Mouse (Mus musculus): ENCODE data around the gene Scd3. TPM values are rescaled to one million over a fixed set of nuclear protein-coding genes. Genes with fewer than 3 reads are reported as not detected.
"Not testable (repeated sequence)": the region's sequence is repeated elsewhere in the genome, so short reads cannot be mapped to it uniquely, and the experiment has no call there.

Scd3 gene
- polyA plus RNA-seq, 1 experiment from 2014 or later: 0.52 TPM

DNA sequence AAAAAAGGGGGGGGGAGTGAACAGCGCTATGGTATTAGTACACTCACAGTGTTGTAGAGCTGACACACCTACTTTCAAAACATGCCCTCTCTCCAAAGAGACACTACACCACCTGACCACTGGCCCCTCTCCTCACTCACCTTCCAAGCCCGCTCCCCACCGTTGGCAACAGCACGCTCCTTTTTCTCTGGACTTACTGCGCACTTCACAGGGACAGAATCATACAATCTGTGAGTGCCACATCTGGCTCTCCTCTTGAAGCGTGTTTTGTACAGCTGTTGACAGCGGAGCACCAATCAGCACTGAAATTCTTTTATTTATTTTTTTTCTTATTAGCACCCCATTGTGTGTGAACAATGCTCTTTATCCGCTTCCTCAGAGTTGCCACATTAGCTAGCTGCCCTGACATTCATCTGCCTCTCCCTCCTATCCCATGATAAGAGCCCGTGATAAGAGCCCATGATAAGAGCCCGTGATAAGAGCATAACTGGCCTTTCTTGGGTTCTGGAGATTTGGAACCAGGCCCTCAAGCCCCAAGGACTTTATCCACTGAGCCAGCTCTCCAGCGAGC is 43.4 kb downstream of the Scd3 start:
- no peaks in the 10 kb centered on the region for H3K9me3 ChIP-seq
- no peaks in the 10 kb centered on the region for H3K36me3 ChIP-seq
- H3K4me3 ChIP-seq: peak overlapping the region; percentile 16; the same call in 1 of the 2 replicates
- DNase-seq (ENCODE audit: low spot score): no peak
- no peaks in the 10 kb centered on the region for H3K27me3 ChIP-seq (ENCODE audit: insufficient read depth, poor library complexity, severe bottlenecking)
- peaks cover 36% of the 10 kb centered on the region for H3K4me1 ChIP-seq (replicated peaks)
- 0 out of 2 replicates have a peak overlapping the region, but pooled peaks have one; percentile 30 for H3K27ac ChIP-seq
- 46% methylated on average over 11 of the region's 11 CpGs for WGBS

- Histone ChIP-seq H3K36me3 (no peaks in the 10 kb centered on the region), H3K27me3 (ENCODE audit: insufficient read depth, poor library complexity, severe bottlenecking) (no peaks in the 10 kb centered on the region), H3K9me3 (no peaks in the 10 kb centered on the region), H3K4me1 (replicated peaks) (peaks cover 42% of the 10 kb centered on the region), H3K27ac (peak overlapping the region; percentile 92), H3K4me3 (peak overlapping the region; percentile 56)
- 2% methylated on average over 25 of the region's 25 CpGs for WGBS
- DNase-seq (ENCODE audit: low spot score): no peak
Measured at GRCm38 (mm10) chr19:44247281-44248080, 44.4 kb downstream of the Scd3 start.

GRCm38 (mm10) chr19:44248081-44248853 is 45.2 kb downstream of the Scd3 start:
- peaks cover 42% of the 10 kb centered on the region for H3K4me1 ChIP-seq (replicated peaks)
- H3K27ac ChIP-seq: peak overlapping the region; percentile 92
- H3K4me3 ChIP-seq: peak overlapping the region; percentile 56
- peak; percentile 99 for DNase-seq (ENCODE audit: low spot score)
- no peaks in the 10 kb centered on the region for H3K27me3 ChIP-seq (ENCODE audit: insufficient read depth, poor library complexity, severe bottlenecking)
- no peaks in the 10 kb centered on the region for H3K36me3 ChIP-seq
- H3K9me3 ChIP-seq: no peaks in the 10 kb centered on the region
- 3% methylated on average over 36 of the region's 36 CpGs for WGBS

GRCm38 (mm10) chr19:44248854-44249351 is 45.8 kb downstream of the Scd3 start:
- H3K27me3 ChIP-seq (ENCODE audit: insufficient read depth, poor library complexity, severe bottlenecking): no peaks in the 10 kb centered on the region
- H3K36me3 ChIP-seq: no peaks in the 10 kb centered on the region
- no peak for DNase-seq (ENCODE audit: low spot score)
- peak overlapping the region; percentile 56 for H3K4me3 ChIP-seq
- H3K9me3 ChIP-seq: no peaks in the 10 kb centered on the region
- 80% methylated on average over 11 of the region's 11 CpGs for WGBS
- H3K27ac ChIP-seq: peak overlapping the region; percentile 92
- peaks cover 42% of the 10 kb centered on the region for H3K4me1 ChIP-seq (replicated peaks)

- H3K27ac ChIP-seq; H3K27me3 ChIP-seq (ENCODE audit: insufficient read depth, poor library complexity, severe bottlenecking); DNase-seq (ENCODE audit: low spot score); H3K4me3 ChIP-seq; H3K9me3 ChIP-seq; H3K36me3 ChIP-seq: not testable (repeated sequence)
- peaks cover 40% of the 10 kb centered on the region for H3K4me1 ChIP-seq (replicated peaks)
- 92% methylated on average over 6 of the region's 6 CpGs for WGBS
Measured at GRCm38 (mm10) chr19:44251138-44251537, 48.1 kb downstream of the Scd3 start.

GRCm38 (mm10) chr19:44251936-44252558 is 49.0 kb downstream of the Scd3 start:
- Histone ChIP-seq H3K4me3 (no peak overlapping the region), H3K9me3 (no peaks in the 10 kb centered on the region), H3K36me3 (no peaks in the 10 kb centered on the region), H3K27me3 (ENCODE audit: insufficient read depth, poor library complexity, severe bottlenecking) (no peaks in the 10 kb centered on the region), H3K27ac (peak overlapping the region; percentile 36; the same call in 1 of the 2 replicates), H3K4me1 (replicated peaks) (peaks cover 31% of the 10 kb centered on the region)
- no peak for DNase-seq (ENCODE audit: low spot score)
- WGBS: 72% methylated on average over 12 of the region's 12 CpGs

DNA sequence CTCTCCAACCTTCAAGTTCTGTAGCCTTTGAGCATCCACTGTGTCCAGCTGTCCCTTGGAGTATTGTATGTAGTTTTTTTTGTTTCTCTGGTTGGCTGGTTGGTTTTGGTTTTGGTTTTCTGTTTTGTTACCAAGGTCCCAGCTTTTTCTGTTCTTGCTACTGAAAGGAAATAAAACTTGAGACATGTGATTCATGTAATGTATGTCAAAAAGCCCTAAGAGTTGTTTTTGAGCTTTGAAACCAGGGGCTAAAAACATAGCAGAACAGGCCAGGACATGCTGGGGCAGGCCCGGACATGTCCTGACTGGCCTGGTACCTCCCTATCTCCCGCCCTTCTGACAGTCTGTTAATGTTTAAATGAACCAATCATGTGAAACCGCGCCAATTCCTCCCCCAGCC is 51.0 kb downstream of the Scd3 start:
- not testable (repeated sequence) for DNase-seq (ENCODE audit: low spot score); H3K9me3 ChIP-seq; H3K4me3 ChIP-seq; H3K27ac ChIP-seq; H3K27me3 ChIP-seq (ENCODE audit: insufficient read depth, poor library complexity, severe bottlenecking); H3K36me3 ChIP-seq
- 89% methylated on average over 4 of the region's 4 CpGs for WGBS
- H3K4me1 ChIP-seq (replicated peaks): peaks cover 10% of the 10 kb centered on the region

DNA sequence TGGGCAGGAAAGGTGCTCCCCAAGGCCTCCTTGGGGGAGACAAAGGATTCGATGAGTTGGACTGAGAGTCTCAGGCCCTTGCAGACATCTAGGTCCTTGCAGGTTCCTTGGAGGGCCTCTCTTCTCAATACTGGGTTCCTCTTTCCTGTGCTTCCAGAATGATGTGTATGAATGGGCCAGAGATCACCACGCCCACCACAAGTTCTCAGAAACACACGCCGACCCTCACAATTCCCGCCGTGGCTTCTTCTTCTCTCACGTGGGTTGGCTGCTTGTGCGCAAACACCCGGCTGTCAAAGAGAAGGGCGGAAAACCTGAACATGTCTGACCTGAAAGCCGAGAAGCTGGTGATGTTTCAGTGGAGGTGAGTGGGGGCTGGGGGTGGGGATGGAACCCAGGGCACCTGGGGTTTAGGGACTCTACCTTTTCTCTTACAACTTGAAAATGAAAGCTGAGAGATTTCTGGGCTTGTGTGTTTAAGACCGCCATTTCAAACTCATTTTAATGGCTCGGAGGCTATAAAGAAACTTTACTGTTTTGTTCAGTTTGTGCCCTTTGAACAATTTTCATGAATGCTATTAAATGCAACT is 54.4 kb downstream of the Scd3 start:
- Histone ChIP-seq H3K27me3 (ENCODE audit: insufficient read depth, poor library complexity, severe bottlenecking) (no peaks in the 10 kb centered on the region), H3K4me3 (no peak overlapping the region), H3K4me1 (replicated peaks) (0 out of 2 replicates have a peak, but pooled peaks cover 4% of the 10 kb centered on the region), H3K9me3 (no peaks in the 10 kb centered on the region), H3K36me3 (no peaks in the 10 kb centered on the region), H3K27ac (no peak overlapping the region)
- WGBS: 91% methylated on average over 13 of the region's 13 CpGs
- no peak for DNase-seq (ENCODE audit: low spot score)

DNA sequence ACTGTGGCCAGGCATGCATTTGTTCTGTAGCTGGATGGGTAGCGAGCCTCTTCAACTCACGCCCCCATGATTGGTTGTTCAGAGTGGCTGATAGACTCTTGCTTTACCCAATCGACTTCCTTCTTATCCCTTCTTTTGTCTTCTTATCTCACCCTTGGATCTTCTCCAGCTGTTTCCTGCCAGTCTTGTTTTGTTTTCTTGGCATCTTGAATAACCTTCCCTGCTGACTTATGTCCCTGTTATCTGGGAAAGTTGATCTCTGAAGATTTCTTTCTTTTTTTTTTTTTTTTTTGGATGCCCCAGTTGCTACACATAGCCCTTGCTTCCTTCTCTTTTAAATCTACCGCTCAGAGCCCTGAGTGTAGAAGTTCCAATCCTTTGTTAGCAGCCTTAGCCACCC is 56.4 kb downstream of the Scd3 start:
- Histone ChIP-seq H3K9me3 (no peaks in the 10 kb centered on the region), H3K4me1 (replicated peaks) (peaks cover 8% of the 10 kb centered on the region), H3K27ac (no peak overlapping the region), H3K27me3 (ENCODE audit: insufficient read depth, poor library complexity, severe bottlenecking) (no peaks in the 10 kb centered on the region), H3K36me3 (no peaks in the 10 kb centered on the region), H3K4me3 (no peak overlapping the region)
- whole genome bisulfite sequencing: 72% methylated on average over 4 of the region's 4 CpGs
- no peak for DNase-seq (ENCODE audit: low spot score)

DNA sequence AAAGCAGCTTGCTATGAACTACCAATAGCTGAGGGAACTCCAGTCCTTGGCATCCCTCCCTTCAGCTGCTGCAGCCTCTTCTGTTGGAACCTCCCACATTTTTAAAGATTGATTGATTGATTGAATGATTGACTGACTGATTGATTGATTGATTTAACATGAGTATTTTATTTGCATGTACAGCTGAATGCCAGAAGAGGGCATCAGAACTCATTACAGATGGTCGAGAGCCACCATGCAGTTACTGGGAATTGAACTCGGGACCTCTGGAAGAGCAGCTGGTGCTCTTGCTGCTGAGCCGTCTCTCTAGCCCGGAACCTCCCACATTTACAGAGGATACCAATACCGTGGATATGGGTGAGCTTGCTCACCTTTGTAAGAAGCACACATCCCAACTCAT is 57.4 kb downstream of the Scd3 start:
- H3K27ac ChIP-seq: no peak overlapping the region
- no peaks in the 10 kb centered on the region for H3K36me3 ChIP-seq
- DNase-seq (ENCODE audit: low spot score): no peak
- no peaks in the 10 kb centered on the region for H3K9me3 ChIP-seq
- WGBS: 80% methylated on average over 5 of the region's 5 CpGs
- no peak overlapping the region for H3K4me3 ChIP-seq
- H3K4me1 ChIP-seq (replicated peaks): peaks cover 18% of the 10 kb centered on the region
- no peaks in the 10 kb centered on the region for H3K27me3 ChIP-seq (ENCODE audit: insufficient read depth, poor library complexity, severe bottlenecking)

DNA sequence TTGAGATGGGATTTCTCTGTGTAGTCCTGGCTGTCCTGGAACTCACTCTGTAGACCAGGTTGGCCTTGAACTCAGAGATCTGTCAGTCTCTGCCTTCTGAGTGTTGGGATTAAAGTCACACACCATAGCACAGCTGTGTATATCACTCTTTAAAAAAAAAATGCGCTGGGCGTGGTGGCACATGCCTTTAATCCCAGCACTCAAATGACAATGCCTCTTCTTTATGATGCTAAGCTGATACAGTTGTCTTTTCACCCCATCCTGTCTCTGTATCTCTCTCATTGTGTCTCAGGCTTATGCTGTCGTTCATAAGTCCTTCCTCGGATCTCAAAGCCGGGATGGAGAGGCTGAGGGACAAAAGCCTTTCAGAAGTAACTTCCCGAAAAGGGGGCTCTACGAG is 58.7 kb downstream of the Scd3 start:
- Histone ChIP-seq H3K4me1 (replicated peaks) (peaks cover 31% of the 10 kb centered on the region), H3K27ac (no peak overlapping the region), H3K9me3 (no peaks in the 10 kb centered on the region), H3K27me3 (ENCODE audit: insufficient read depth, poor library complexity, severe bottlenecking) (no peaks in the 10 kb centered on the region), H3K4me3 (no peak overlapping the region), H3K36me3 (no peaks in the 10 kb centered on the region)
- WGBS: 77% methylated on average over 7 of the region's 7 CpGs
- DNase-seq (ENCODE audit: low spot score): no peak

DNA sequence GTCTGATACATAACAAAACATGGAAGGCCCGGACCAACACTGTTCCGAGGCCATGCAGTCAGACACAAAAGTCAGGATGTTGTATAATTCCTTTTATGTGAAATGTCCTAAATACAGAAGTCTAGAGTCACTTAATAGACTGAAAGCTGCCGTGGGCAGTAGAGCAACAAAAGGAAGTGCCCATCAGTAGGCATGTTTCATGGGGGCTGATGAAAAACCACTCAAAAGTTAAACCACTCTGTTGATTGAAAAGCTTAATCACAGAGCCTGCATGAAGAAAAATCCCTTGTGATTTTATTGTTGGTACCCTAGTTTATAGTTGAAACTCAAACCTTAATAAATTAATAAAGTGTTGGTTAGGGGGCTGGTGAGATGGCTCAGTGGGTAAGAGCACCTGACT is 60.5 kb downstream of the Scd3 start:
- Histone ChIP-seq H3K27ac (no peak overlapping the region), H3K27me3 (ENCODE audit: insufficient read depth, poor library complexity, severe bottlenecking) (no peaks in the 10 kb centered on the region), H3K9me3 (no peaks in the 10 kb centered on the region), H3K36me3 (no peaks in the 10 kb centered on the region), H3K4me3 (no peak overlapping the region), H3K4me1 (replicated peaks) (peaks cover 43% of the 10 kb centered on the region)
- DNase-seq (ENCODE audit: low spot score): no peak
- 87% methylated on average over 3 of the region's 3 CpGs for WGBS
